Mouse (Mus musculus) embryonic facial prominence, embryonic 14.5 days (tissue): ENCODE measurements around the gene Agpat3. TPM values are rescaled to one million over a fixed set of nuclear protein-coding genes. Genes with fewer than 3 reads are reported as not detected.

ENCODE experiments used
- ATAC-seq: fragments of 200-750 bp; cut with Nextera tagmentation; 2 replicates; pipeline ENCODE4 v1.8.0; 2017; ENCODE audit warnings: low read depth, moderate number of reproducible peaks, moderate TSS enrichment
- DNase-seq: peaks from one replicate; pipeline ENCODE4 v3.0.0-alpha.2; 2015; ENCODE audit warnings: low spot score
- H3K27ac ChIP-seq: fragments of 300-500 bp; sonication (generic); replicated peaks from 2 replicates; pipeline ENCODE4 v1.5.1; 2014; ENCODE audit warnings: low read depth, mild to moderate bottlenecking, low read length, moderate library complexity
- H3K27me3 ChIP-seq: fragments of 300-500 bp; sonication (generic); replicated peaks from 2 replicates; pipeline ENCODE4 v1.6.1; 2014; ENCODE audit warnings: low read length; ENCODE audit not compliant: control insufficient read depth, insufficient read depth
- H3K36me3 ChIP-seq: fragments of 300-500 bp; sonication (generic); 2 replicates; pipeline ENCODE4 v1.6.1; 2014; ENCODE audit warnings: low read length, mixed read lengths; ENCODE audit not compliant: control insufficient read depth, insufficient read depth
- H3K4me1 ChIP-seq: fragments of 300-500 bp; sonication (generic); 2 replicates; pipeline ENCODE4 v1.6.1; 2014; ENCODE audit warnings: antibody characterized with exemption, low read length; ENCODE audit not compliant: control insufficient read depth, insufficient read depth
- H3K4me2 ChIP-seq: fragments of 300-500 bp; sonication (generic); 2 replicates; pipeline ENCODE4 v1.6.1; 2014; ENCODE audit warnings: low read depth, mild to moderate bottlenecking, low read length, moderate library complexity, mixed read lengths
- H3K4me3 ChIP-seq: fragments of 300-500 bp; sonication (generic); 2 replicates; pipeline ENCODE4 v1.5.1; 2014; ENCODE audit warnings: low read depth, mild to moderate bottlenecking, low read length
- H3K9ac ChIP-seq: fragments of 300-500 bp; sonication (generic); 2 replicates; pipeline ENCODE4 v1.6.1; 2014; ENCODE audit warnings: low read depth, mild to moderate bottlenecking, low read length, moderate library complexity, mixed read lengths
- H3K9me3 ChIP-seq: fragments of 300-500 bp; sonication (generic); 2 replicates; pipeline ENCODE4 v1.6.1; 2016; ENCODE audit warnings: low read length; ENCODE audit not compliant: control insufficient read depth
- WGBS: fragments of 180-500 bp; shearing (Covaris S2); extraction: QIAGEN DNeasy Blood & Tissue Kit; methylation state at CpG from one replicate; pipeline ENCODE4 v1.1.7; 2014; 5-methylcytosine and 5-hydroxymethylcytosine counted together
- microRNA-seq: library from miRNA; unstranded; fragments of <30 nt; microRNA quantifications from one replicate; pipeline ENCODE4, GENCODE M21; 2016; ENCODE audit warnings: borderline number of aligned reads
- polyA plus RNA-seq: library from polyadenylated mRNA; unstranded; fragments of >200 nt; fragmentation: Nextera tagmentation; extraction: Ambion mirVana; gene quantifications from 2 replicates; pipeline ENCODE4 v1.2.1, GENCODE M21; 2014

Gene Agpat3
- polyA plus RNA-seq, 1 experiment from 2014 or later, result 83.2 TPM

DNA sequence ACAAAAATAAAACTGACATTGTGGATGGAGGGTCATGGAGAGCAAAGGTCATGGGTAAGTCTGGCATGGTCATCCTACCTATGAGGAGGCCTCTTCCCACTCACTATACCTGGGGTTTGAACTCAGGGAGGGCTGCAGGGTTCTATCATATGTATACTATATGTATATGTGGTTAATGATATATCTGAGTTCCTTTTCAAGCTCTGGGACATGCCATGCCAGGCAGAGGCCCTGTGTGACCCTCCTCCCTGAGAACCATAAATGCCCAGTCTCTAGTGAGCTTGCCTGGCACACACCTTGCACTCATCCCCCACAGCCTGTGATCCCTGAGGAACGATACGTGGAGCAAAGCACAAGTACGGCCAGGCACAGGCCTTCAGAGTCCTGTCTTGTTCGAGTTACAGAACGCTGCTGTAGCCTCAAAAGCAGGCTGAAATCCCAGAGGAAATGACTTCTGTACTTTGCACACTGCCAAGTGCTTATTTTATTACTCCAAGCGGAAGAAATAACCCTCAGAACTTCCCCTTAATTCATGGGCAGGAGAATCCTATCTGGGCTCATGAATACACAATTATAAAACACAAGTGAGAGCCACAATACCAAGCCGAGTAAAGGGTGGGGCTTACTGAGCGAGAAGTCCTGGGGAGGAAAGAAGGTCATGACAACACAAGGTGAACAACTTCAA is 124.3 kb downstream of the Agpat3 start:
- no peak for DNase-seq
- Histone ChIP-seq H3K27ac (no peak overlapping the region), H3K9ac (no peak overlapping the region), H3K27me3 (no peaks in the 10 kb centered on the region), H3K9me3 (no peaks in the 10 kb centered on the region), H3K4me1 (no peaks in the 10 kb centered on the region), H3K4me2 (no peak overlapping the region), H3K4me3 (no peak overlapping the region), H3K36me3 (peaks cover 32% of the 10 kb centered on the region)
- ATAC-seq, result no peak
- 79% methylated on average over 8 of the region's 8 CpGs for WGBS

DNA sequence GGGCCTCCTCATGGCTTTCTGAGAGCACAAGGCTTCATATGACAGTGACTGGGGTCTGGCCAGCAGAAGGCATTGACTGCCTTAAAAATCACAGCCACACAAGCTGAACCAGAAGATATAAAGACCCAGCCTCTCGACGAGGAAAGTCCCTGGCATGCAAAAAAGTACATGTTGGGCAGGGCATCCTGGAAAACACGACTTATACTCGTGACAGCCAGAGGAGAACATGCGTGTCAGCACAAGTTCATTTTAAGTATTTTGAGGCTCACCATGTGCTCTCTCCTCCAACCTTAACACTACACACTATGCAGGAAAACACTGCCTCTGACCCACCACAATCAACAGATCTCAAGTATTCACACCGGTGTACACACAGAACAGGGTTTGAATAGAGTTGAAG is 128.2 kb downstream of the Agpat3 start:
- Histone ChIP-seq H3K4me2 (no peak overlapping the region), H3K9ac (no peak overlapping the region), H3K27me3 (no peaks in the 10 kb centered on the region), H3K27ac (no peak overlapping the region), H3K36me3 (peaks cover 46% of the 10 kb centered on the region), H3K4me3 (no peak overlapping the region), H3K4me1 (no peaks in the 10 kb centered on the region), H3K9me3 (no peaks in the 10 kb centered on the region)
- 85% methylated on average over 6 of the region's 6 CpGs for WGBS
- ATAC-seq (no peak), DNase-seq (no peak)

DNA sequence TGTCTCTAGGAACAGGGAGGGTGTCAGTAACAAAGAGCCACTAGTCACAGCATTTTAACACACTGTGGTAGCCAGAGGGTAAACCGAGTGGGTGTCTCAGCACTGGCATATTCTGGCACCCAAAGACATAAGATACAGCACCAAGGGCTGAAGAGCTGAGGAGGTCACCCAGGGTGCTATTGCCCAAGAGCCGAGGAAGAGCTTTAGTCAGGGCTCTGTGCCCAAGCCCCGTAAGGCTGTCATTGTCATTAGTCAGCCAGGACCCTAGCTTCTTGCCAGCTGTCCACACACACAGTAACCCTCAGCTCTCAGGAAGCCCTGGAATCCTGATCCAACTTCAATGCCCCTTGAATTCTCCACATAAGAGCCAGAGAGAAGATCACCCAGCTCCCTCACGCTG is 129.4 kb downstream of the Agpat3 start:
- no peaks in the 10 kb centered on the region for H3K9me3 ChIP-seq
- DNase-seq (no peak), ATAC-seq (no peak)
- no peak overlapping the region for H3K9ac ChIP-seq
- H3K4me3 ChIP-seq, result no peak overlapping the region
- H3K4me2 ChIP-seq, result no peak overlapping the region
- H3K27ac ChIP-seq, result no peak overlapping the region
- H3K4me1 ChIP-seq, result no peaks in the 10 kb centered on the region
- no peaks in the 10 kb centered on the region for H3K27me3 ChIP-seq
- 86% methylated on average over 4 of the region's 4 CpGs for WGBS
- H3K36me3 ChIP-seq, result peaks cover 49% of the 10 kb centered on the region

DNA sequence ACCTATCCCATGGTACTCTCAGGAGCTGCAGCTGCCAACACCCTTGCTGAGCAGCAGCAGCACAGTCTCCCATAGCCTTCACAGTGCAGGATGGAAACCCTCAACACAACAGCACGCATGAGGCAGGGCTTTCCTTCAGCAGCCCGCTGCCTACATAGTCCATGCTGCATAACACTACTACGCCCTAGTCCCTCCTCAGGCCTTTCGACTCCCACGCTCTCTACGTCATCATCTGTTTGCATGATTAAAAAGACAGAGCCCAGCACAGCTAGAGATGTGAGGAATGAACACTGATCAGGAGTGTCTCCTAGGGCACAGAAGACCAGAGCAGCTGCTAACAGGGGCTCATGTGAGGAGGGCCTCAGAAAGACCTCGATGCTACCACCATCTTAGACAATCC is 131.0 kb downstream of the Agpat3 start:
- Histone ChIP-seq H3K4me2 (no peak overlapping the region), H3K9me3 (no peaks in the 10 kb centered on the region), H3K36me3 (peaks cover 56% of the 10 kb centered on the region), H3K9ac (no peak overlapping the region), H3K4me1 (no peaks in the 10 kb centered on the region), H3K27me3 (no peaks in the 10 kb centered on the region), H3K4me3 (no peak overlapping the region), H3K27ac (no peak overlapping the region)
- WGBS, result 94% methylated on average over 7 of the region's 7 CpGs
- ATAC-seq (no peak), DNase-seq (no peak)

DNA sequence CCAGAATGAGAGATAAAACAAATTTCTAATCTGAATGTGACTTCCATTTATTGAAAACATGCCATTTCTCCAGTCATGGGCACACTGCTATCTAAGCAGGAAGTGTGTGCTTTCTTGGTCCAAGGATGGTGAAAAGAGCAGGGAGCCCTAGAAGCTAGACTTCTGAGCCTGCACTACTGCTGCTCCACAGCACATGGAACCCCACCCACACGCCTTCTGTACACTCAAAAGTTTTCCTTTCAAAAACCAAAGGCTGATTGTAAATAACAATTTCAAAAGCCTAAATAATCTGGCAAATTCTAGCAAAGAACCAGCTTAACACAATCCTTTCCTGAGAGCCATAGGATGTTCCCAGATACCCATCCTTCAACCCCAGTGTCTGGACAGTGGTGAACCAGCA is 132.8 kb downstream of the Agpat3 start:
- ATAC-seq, result no peak
- H3K36me3 ChIP-seq, result peaks cover 74% of the 10 kb centered on the region
- no peak overlapping the region for H3K9ac ChIP-seq

More for the DNA sequence above, 132.8 kb downstream of the Agpat3 start:
- no peak for DNase-seq
- Histone ChIP-seq H3K27me3 (no peaks in the 10 kb centered on the region), H3K4me1 (no peaks in the 10 kb centered on the region), H3K27ac (no peak overlapping the region), H3K4me2 (no peak overlapping the region), H3K9me3 (no peaks in the 10 kb centered on the region), H3K4me3 (no peak overlapping the region)
- 84% methylated on average over 1 of the region's 1 CpGs for WGBS

Small RNA genes lying within 50 kb of the gene (microRNA-seq; reads per million reads assigned to microRNA genes)
- not detected for gene Mir7659

Other genes with a start within 250 kb of the Agpat3 start
- gene D10Jhu81e, start 182.7 kb downstream of the Agpat3 start, polyA plus RNA-seq, result 27.2 and 30.5 TPM in 2 replicates
- 16.0 and 17.2 TPM in 2 replicates for gene Pwp2, start 167.3 kb downstream of the Agpat3 start, polyA plus RNA-seq
- gene Trappc10, start 107.8 kb downstream of the Agpat3 start, polyA plus RNA-seq, result 16.4 and 17.4 TPM in 2 replicates
- gene Rrp1, start 60.6 kb upstream of the Agpat3 start, polyA plus RNA-seq, result 204 and 237 TPM in 2 replicates
- gene Cstb, start 73.2 kb upstream of the Agpat3 start, polyA plus RNA-seq, result 249 and 258 TPM in 2 replicates
- gene Pdxk, start 112.5 kb upstream of the Agpat3 start, polyA plus RNA-seq, result 8.1 and 8.2 TPM in 2 replicates
- not detected in 2 replicates for gene Olfr1358, start 164.9 kb upstream of the Agpat3 start, polyA plus RNA-seq
- gene Ilvbl, start 221.9 kb upstream of the Agpat3 start, polyA plus RNA-seq, result 42.7 and 42.8 TPM in 2 replicates
- 19.6 and 20.6 TPM in 2 replicates for gene Syde1, start 239.5 kb upstream of the Agpat3 start, polyA plus RNA-seq